Mouse (Mus musculus): ENCODE measurements at regions not wholly inside any gene's neighbourhood (a gene's known extent, or its start where the extent isn't known, plus 50 kb on each side); places are given as distances from the start of the nearest gene placed in this dataset.

DNA sequence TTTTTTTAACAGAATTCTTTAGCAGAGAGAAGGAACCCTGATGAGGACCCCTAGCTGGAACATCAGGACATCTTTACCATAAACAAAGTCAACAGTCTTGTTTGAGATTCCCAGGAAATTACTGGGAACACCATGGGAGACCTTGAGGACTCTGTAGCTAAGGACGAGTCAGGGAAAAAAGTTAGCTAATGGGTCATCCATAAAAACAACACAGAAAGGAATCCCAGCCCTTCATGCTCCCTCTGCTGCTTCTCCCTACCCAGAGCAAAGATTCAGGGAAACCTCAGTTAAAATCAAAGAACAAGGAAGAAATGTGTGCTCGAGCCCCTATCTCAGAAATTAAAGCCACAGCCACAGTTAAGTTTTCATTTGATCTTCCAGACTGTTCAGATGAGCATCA lies 334.7 kb upstream of the Nrp1 start:
- no peak overlapping the region for H3K9ac ChIP-seq (ENCODE audit: control insufficient read depth, low read depth, low read length, poor library complexity, severe bottlenecking)
- no peaks in the 10 kb centered on the region for H3K36me3 ChIP-seq (ENCODE audit: control insufficient read depth in 1 of 2, insufficient read depth in 2 of 2, low read length in 2 of 2)
- no peak for TF ChIP-seq ZNF384 (IDR thresholded peaks at IDR 0.05; ENCODE audit: low read depth, low read length)
- no peak for TF ChIP-seq E2F4 (IDR thresholded peaks at IDR 0.05; ENCODE audit: borderline replicate concordance, low read depth, low read length)
- no peak for TF ChIP-seq RAD21 (IDR thresholded peaks at IDR 0.05; ENCODE audit: low read depth, low read length)
- no peaks in the 10 kb centered on the region for H3K4me1 ChIP-seq (ENCODE audit: control insufficient read depth in 1 of 2, insufficient read depth in 2 of 2, low read length in 2 of 2)
- no peak overlapping the region for H3K27ac ChIP-seq (ENCODE audit: control insufficient read depth, low read depth, low read length)
- H3K9me3 ChIP-seq (replicated peaks; ENCODE audit: insufficient read depth, low read length) = no peaks in the 10 kb centered on the region
- H3K27me3 ChIP-seq (ENCODE audit: control insufficient read depth in 1 of 2, insufficient read depth in 2 of 2, low read length in 2 of 2) = no peaks in the 10 kb centered on the region
- H3K79me2 ChIP-seq (ENCODE audit: control insufficient read depth, insufficient read depth, low read length, poor library complexity) = no peaks in the 10 kb centered on the region
- DNase-seq (ENCODE audit: low read depth, low spot score) = no peak
- H3K4me3 ChIP-seq (ENCODE audit: control insufficient read depth in 1 of 2, insufficient read depth in 1 of 2, low read depth in 2 of 2, low read length in 2 of 2) = no peak overlapping the region

DNA sequence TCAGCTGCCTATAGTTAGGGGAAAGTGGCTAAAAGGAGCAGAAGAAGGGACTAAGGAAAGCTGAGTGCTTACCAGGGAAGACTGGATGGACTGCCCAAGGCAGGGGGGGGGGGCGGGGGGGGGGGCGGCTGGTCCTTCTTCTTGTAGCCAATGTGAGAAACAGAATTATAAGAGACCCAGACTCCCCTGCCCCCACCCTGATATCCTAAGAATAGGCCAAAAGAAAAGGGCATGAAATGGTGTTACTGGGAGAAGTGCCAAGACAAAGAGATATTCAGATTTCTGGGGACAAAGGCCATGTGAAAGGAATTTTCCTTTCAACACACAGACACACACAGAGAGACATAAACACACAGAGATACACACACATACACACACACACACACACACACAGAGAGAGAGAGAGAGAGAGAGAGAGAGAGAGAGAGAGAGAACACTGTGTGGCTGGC lies 333.6 kb upstream of the Nrp1 start:
- Histone ChIP-seq H3K4me3 (ENCODE audit: control insufficient read depth in 1 of 2, insufficient read depth in 1 of 2, low read depth in 2 of 2, low read length in 2 of 2) (no peak overlapping the region), H3K9ac (ENCODE audit: control insufficient read depth, low read depth, low read length, poor library complexity, severe bottlenecking) (no peak overlapping the region), H3K27me3 (ENCODE audit: control insufficient read depth in 1 of 2, insufficient read depth in 2 of 2, low read length in 2 of 2) (no peaks in the 10 kb centered on the region), H3K79me2 (ENCODE audit: control insufficient read depth, insufficient read depth, low read length, poor library complexity) (no peaks in the 10 kb centered on the region), H3K9me3 (replicated peaks; ENCODE audit: insufficient read depth, low read length) (no peaks in the 10 kb centered on the region), H3K27ac (ENCODE audit: control insufficient read depth, low read depth, low read length) (no peak overlapping the region), H3K36me3 (ENCODE audit: control insufficient read depth in 1 of 2, insufficient read depth in 2 of 2, low read length in 2 of 2) (no peaks in the 10 kb centered on the region), H3K4me1 (ENCODE audit: control insufficient read depth in 1 of 2, insufficient read depth in 2 of 2, low read length in 2 of 2) (no peaks in the 10 kb centered on the region)
- DNase-seq (ENCODE audit: low read depth, low spot score) = no peak
- TF ChIP-seq MAZ (IDR thresholded peaks at IDR 0.05; ENCODE audit: low read depth, low read length) (no peak), MAFK (IDR thresholded peaks at IDR 0.05; ENCODE audit: borderline replicate concordance, low read depth, low read length) (no peak), ZMIZ1 (IDR thresholded peaks at IDR 0.05; ENCODE audit: low read depth, low read length) (no peak), CHD2 (IDR thresholded peaks at IDR 0.05; ENCODE audit: low read length) (no peak), POLR2AphosphoS5 (IDR thresholded peaks at IDR 0.05; ENCODE audit: borderline replicate concordance, low read depth, low read length) (no peak), TBP (IDR thresholded peaks at IDR 0.05; ENCODE audit: low read depth, low read length) (no peak), KAT2A (conservative IDR thresholded peaks at IDR 0.05; ENCODE audit: low read depth, low read length) (no peak), RAD21 (IDR thresholded peaks at IDR 0.05; ENCODE audit: low read depth, low read length) (no peak), USF1 (IDR thresholded peaks at IDR 0.05; ENCODE audit: low read depth, low read length) (no peak), POLR2A (IDR thresholded peaks at IDR 0.05; ENCODE audit: control insufficient read depth in 1 of 2, insufficient read depth in 1 of 2, low read depth in 1 of 2, low read length in 2 of 2, poor library complexity in 1 of 2) (no peak), USF2 (IDR thresholded peaks at IDR 0.05; ENCODE audit: borderline replicate concordance in 1 of 2, insufficient read depth in 1 of 2, low read depth in 1 of 2, low read length in 2 of 2) (no peak)

DNA sequence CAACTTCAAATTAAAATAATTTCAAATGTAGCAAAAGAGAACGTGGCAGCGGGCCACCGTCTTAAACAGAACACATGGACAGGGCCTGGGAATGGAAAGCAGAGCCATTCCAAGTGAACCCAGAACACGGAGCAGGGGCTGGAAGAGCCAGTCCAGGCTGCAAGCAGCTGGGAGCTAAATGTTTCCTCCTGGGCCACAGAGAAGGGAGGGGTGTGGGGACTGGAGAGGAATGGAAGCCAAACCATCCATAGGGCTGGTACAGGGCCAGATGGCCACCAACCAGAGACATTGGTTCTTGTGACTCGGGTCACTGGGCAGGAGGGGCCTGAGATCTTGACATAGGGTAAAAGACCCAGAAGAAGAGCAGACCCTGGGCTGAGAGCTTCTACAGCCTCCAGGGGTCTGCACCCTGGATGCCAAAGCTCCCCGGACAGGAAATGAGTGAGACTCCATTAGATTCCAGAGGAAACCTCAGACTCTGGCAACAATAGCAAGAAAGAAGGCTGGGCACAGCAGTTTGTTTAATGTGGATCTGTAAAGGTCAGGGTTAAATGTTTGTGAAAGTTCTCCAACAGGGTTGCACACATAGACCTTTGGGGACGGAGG lies 333.1 kb upstream of the Nrp1 start:
- no peaks in the 10 kb centered on the region for H3K9me3 ChIP-seq (replicated peaks; ENCODE audit: insufficient read depth, low read length)
- no peaks in the 10 kb centered on the region for H3K36me3 ChIP-seq (ENCODE audit: control insufficient read depth in 1 of 2, insufficient read depth in 2 of 2, low read length in 2 of 2)
- DNase-seq (ENCODE audit: low read depth, low spot score) = no peak
- no peak overlapping the region for H3K27ac ChIP-seq (ENCODE audit: control insufficient read depth, low read depth, low read length)
- no peak overlapping the region for H3K4me3 ChIP-seq (ENCODE audit: control insufficient read depth in 1 of 2, insufficient read depth in 1 of 2, low read depth in 2 of 2, low read length in 2 of 2)
- no peak for TF ChIP-seq ZMIZ1 (IDR thresholded peaks at IDR 0.05; ENCODE audit: low read depth, low read length)
- no peak for TF ChIP-seq ZKSCAN1 (IDR thresholded peaks at IDR 0.05; ENCODE audit: low read depth, low read length)
- TF ChIP-seq TCF12 (IDR thresholded peaks at IDR 0.05; ENCODE audit: low read depth, low read length) = no peak
- TF ChIP-seq USF1 (IDR thresholded peaks at IDR 0.05; ENCODE audit: low read depth, low read length) = no peak
- no peak for TF ChIP-seq POLR2A (IDR thresholded peaks at IDR 0.05; ENCODE audit: control insufficient read depth in 1 of 2, insufficient read depth in 1 of 2, low read depth in 1 of 2, low read length in 2 of 2, poor library complexity in 1 of 2)
- TF ChIP-seq USF2 (IDR thresholded peaks at IDR 0.05; ENCODE audit: borderline replicate concordance in 1 of 2, insufficient read depth in 1 of 2, low read depth in 1 of 2, low read length in 2 of 2) = no peak
- TF ChIP-seq NELFE (IDR thresholded peaks at IDR 0.05; ENCODE audit: low read depth, low read length) = no peak
- no peak for TF ChIP-seq MYC (IDR thresholded peaks at IDR 0.05; ENCODE audit: low read depth, low read length)
- TF ChIP-seq SIN3A (IDR thresholded peaks at IDR 0.05; ENCODE audit: low read length) = no peak
- no peak for TF ChIP-seq JUND (IDR thresholded peaks at IDR 0.05; ENCODE audit: low read depth, low read length)
- no peak for TF ChIP-seq TAL1 (IDR thresholded peaks at IDR 0.05; ENCODE audit: low read length)
- TF ChIP-seq POLR2AphosphoS2 (IDR thresholded peaks at IDR 0.05; ENCODE audit: low read length) = no peak
- no peak for TF ChIP-seq GABPA (IDR thresholded peaks at IDR 0.05; ENCODE audit: low read depth, low read length)
- TF ChIP-seq EP300 (IDR thresholded peaks at IDR 0.05; ENCODE audit: low read depth in 1 of 2, low read length in 2 of 2) = no peak
- no peak for TF ChIP-seq ZC3H11A (IDR thresholded peaks at IDR 0.05; ENCODE audit: low read depth, low read length)
- TF ChIP-seq ZNF384 (IDR thresholded peaks at IDR 0.05; ENCODE audit: low read depth, low read length) = no peak
- H3K9ac ChIP-seq (ENCODE audit: control insufficient read depth, low read depth, low read length, poor library complexity, severe bottlenecking) = no peak overlapping the region
- H3K79me2 ChIP-seq (ENCODE audit: control insufficient read depth, insufficient read depth, low read length, poor library complexity) = no peaks in the 10 kb centered on the region
- no peaks in the 10 kb centered on the region for H3K4me1 ChIP-seq (ENCODE audit: control insufficient read depth in 1 of 2, insufficient read depth in 2 of 2, low read length in 2 of 2)
- H3K27me3 ChIP-seq (ENCODE audit: control insufficient read depth in 1 of 2, insufficient read depth in 2 of 2, low read length in 2 of 2) = no peaks in the 10 kb centered on the region
